Mouse (Mus musculus) embryo, embryonic 9.5 days (tissue): ENCODE data around the gene Unc45a.
A peak's percentile ranks its signal among the peaks of the same experiment; 100 is the strongest.

Experiments
- DNase-seq: peaks from one replicate; pipeline ENCODE4 v3.0.0-alpha.2; 2017; ENCODE audit errors: extremely low spot score

The Unc45a gene

DNA sequence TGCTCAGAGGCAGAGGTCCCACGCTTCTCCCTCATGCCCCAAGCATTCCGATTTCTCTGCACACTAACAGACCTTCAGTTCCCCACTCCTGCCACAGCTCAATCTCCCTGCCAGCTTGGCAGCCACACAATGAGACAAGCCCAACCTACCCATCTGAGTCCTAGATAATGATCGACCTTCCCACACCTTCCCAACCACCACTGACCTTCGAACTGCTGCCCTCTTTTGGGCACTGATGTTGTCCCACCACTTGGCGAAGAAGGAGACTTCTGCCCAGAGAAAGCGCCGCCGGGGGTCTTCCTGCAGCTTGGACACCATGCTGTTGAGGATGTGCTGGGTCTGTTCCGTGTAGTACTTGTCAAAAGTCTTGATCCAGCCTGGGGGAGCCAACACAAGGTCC lies 27.2 kb upstream of the Unc45a start:
- no peak for DNase-seq

DNA sequence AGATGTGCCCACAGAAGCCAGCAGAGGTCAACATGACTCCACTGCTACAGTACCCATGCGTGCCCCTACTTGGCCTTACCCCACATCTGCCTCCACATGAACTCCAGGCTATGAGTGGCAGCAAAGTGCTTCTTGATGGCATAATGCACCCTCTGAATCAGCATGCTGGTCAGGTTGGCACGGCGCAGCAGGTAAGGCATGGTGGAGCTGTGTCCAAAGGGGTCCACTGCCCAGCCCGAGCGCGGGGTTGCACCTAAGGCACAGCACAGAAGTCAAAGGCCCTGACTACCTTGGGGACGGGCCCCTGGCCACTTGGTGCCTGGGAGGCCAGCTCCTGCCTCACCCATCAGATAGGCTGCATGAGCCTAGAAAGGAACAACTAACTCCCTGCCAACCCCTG lies 26.4 kb upstream of the Unc45a start:
- no peak for DNase-seq

DNA sequence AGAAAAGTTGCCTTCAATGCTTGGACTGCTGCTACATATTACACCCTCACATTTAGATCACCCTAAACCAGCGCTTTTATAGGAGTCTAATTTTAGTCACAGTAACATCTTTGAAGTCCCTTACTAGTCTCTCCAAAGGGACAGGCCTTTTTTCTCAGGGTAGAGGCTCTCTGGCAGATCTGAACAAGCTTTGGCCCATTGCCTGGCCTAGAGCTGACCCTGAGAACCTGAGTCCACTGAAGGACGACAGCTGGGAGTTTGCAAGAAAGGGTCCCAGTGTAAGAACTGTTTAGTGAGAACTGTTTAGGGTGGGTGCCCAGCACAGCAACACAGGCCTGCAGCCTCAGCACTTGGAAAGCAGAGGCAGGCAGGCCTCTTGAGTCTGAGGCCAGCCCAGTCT lies 25.0 kb upstream of the Unc45a start:
- DNase-seq, result no peak

DNA sequence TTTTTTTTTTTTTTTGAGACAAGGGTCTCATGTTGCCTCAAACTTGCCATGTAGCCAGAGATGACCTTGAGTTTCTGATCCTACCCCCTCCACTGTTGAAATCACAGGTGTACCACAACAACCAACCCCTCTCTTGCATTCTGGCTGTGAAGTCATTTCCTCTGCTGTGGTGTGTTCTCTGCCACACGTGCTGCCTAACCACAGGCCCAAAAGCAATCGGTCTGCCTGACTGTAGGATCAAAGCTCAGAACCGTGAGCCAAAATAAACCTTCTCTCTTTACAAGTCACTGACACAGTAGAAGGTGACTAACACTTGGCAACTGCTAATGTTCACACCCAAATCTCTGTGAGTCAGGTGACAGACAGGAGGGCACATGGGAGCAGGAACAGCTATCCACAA lies 19.6 kb upstream of the Unc45a start:
- DNase-seq, result no peak

DNA sequence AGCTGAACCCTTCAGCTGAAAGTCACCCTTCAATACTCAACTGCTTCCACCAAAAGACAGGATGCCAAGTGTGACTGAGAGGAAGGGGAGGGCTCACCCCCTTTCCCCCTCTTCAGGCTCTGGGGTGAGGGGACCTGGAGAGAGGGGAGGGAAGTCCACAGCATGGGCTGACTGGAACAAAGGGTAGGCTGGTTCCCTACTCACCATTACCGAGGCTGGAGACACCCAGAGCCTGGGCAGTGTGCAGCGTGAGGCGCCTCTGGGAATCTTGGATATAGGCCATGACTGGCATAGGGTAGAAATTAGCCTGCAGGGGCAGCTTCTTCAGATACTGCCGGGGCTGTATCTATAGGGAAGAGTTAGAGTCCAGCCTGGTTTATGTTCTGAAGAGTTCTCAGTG lies 17.2 kb upstream of the Unc45a start:
- DNase-seq, result no peak

DNA sequence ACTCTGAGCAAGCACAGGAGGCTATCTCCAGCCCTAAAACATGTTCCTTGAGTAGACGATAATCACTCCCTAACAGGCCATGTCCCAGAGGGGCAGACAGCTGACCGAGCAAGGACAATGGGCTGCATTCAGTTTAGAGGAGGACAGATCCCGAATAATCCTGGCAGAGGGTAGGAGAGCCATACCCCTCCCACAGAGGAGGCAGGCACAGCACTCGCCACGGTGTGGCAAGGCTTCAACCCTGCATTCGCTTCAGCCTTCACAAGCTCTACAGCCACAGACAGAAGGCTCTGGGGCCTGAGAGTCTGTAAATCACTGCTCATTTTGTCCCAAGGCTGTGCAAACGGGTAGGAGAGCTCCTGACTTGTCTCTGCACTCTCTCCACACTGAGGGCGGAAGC lies 16.4 kb upstream of the Unc45a start:
- DNase-seq, result no peak

DNA sequence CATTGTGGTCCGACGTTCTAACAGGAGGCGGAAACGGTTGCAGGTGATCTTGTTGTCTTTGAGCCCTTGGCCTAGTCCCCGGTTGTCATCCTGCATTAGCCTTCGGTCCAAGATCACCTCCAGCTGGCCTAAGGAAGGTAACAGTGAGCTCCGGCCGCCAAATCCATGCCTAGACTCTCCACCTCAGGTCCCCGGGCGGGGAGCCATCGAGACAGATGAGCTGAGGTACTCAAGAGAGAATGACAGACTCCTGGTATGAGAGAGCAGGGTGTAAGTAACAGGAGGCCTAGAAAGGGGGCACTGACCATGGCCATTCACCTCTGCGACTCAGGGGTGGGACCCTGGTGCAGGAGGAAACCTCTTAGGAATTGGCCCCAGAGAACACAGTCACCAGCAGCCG lies 15.5 kb upstream of the Unc45a start:
- DNase-seq, result no peak

DNA sequence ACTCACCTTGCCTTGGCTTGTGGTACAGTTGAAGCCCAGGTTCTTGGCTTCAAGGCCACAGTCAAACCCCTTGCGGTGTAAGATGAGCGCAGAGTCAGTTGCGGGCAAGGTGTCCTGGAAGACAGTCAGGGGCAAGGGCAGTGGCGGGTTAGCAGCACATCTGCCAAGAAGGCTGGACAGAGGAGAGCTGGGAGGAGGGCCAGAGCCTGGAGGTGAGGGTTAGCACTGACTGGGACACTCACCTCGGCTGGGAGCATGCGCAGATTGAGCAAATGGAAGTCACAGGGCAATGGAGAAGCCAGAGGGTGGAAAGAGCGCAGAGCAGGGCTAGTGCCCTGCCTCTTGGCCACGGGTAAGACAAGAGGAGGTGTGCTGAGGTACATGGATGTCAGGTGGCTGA lies 12.1 kb upstream of the Unc45a start:
- DNase-seq, result no peak

DNA sequence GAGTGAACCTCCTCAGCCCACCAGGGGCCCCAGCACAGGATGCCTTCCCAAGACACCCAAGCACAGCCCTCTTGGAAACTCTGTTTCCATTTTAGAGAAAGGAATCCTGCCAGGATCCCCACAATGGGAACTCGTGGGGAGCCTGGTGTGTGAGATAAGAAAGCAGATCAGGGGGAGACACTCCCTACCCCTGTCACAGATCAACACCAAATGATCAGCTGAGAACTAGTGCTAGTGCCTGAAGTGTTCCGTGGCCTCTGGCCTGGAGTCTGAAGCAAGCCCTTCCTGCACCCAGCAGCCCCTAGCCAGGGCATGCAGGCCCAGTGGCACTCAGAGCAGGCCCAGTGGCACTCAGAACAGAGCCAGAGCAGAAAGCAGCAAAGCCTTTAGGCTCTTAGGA lies 10.0 kb upstream of the Unc45a start:
- DNase-seq, result no peak

DNA sequence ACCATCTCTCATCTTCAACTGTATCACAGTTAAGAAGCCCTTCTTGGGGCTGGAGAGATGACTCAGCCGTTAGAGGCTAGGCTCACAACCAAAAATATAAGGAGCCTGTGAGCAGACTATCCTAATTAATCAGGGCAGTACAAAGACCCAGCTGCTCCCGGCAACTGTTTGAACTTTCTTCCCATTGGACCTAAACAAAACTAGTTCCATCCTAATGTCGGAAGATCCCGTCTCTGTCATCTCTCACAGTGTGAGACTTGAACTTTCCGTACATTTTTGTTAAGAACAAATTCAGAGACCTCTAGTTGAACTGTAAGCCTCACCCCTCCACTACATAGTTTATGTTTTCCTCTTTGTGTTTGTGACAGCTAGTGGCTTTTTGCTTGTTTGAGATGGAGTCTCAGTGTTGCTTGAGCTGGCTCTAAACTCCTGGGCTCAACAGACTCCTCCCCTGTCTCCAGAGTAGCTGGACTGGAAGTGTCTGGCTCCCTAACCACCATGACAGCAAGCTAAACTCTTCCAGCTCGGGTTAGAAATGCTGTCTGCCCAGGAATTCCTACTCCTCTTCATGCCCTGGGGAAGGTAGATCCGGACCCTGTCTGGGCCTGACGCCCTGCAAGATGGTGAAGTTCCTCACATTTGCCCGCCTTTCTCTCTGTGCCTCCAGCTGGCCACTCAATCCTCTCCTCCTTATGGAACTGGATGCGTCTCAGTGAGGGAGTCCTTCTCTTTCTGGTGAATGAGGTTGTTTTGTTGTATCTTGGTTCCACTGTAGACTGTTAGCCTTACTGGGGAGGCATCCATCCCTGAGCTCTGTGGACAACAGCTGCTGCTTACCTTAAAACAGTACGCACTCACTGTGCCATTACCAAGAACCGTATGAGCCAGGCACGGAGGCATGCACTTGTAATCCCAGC lies 7.1 kb upstream of the Unc45a start:
- no peak for DNase-seq

DNA sequence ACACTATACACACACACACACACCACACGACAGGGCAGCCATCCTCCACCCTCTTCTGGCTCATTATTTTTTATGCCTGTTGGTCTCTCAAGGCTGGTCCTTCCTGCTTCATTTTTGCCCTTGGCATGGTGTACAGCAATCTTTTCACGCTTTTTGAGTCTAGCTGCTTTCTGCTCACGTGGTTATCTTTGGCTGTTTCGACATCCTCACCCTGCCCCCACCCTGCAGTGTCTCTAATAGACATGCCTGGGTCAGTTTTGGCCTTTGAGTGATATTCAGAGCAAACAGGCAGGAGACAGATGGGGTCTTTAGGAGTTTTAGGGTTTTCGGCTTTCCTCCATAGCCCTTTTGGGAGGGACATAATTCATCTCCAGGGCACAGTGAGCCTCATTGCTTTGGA lies 6.0 kb upstream of the Unc45a start:
- no peak for DNase-seq

DNA sequence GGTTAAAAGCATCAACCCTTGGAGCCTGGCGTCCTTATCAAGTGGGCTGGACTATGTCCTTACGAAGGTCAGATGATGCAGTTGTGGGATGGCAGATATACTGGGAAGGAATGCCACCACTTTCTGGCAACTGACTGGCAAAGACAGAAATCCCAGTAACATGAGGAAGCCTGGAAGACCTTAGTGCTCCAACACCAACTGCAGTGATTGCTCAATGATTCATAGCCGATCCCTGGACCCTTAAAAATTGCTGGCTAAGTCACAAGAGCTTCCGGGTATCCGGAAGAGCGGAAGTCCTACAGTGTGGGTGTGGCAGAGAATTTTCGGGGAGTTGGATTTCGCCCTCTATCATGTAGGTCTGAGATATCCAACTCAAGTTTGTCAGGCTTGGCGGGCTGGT lies 5.4 kb upstream of the Unc45a start:
- DNase-seq, result no peak

DNA sequence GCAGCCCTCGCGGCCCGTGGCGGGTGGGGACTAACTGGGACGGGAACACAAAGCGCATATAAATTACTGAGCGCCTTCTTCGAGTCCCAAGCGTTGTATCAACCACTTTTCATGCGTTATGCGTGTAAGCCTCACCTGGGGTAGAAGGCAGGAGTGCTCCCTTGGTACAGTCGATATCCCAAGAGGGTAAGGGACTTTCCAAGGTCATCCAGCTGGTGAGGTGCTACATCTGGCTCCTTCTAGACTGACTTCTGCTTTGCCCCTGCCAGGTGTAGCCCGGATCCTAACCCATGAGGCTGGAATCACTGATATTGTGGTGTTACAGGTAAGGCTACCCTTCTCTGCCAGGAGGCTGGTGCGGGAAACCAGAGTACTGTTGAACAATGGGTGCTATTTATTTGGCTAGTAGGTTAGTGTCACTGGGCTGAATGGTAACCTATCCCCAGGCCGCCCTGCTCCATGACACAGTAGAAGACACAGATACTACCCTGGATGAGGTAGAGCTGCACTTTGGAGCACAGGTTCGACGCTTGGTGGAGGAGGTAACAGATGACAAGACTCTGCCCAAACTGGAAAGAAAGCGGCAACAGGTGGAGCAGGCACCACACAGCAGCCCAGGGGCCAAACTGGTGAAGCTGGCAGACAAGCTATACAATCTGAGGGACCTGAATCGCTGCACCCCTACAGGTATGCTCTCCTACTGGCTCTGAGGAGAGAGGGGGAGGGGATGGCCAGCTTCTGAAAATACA lies 2.6 kb upstream of the Unc45a start:
- DNase-seq, result no peak

DNA sequence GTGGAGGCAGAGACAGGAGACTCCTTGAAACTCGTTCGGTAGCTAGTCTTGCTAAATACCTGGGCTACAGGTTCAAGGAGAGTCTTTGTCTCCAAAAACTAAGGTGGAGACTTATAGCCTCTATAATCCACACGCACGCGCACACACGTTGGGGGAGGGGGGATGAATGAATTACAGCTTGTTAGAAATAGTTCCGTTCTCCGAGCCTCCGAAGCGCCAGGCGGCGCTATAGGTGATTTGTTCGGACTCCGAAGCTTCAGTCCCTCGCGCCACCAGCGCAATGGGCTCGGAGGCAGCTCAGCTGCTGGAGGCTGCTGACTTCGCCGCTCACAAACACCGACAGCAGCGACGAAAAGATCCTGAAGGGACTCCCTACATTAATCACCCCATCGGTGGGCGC lies 2.1 kb upstream of the Unc45a start, which contains the start of gene Hddc3:
Gene Hddc3, plus strand, starts transcription at position 247 of the 400 bp plus-strand sequence.
- peak; percentile 93 for DNase-seq

DNA sequence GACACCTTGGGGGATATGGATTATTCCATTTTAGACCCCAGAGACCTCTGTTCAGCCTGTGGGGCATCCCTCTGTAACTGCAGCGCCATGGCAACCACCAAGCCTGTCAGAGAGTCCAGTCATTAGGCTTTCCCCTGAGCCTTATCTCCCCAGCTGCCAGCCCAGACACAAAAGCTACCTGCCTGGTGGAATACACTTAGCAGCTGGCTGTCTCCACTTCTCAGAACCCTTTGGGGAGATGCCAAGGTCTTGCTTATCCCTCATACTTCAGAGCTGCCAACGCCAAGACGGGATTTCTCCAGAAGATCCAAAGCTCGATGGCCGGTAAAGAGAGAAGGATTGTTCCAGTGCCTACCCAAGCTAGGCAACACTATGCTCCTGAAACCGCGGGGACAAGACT lies 988 bp upstream of the Unc45a start:
- DNase-seq, result no peak

DNA sequence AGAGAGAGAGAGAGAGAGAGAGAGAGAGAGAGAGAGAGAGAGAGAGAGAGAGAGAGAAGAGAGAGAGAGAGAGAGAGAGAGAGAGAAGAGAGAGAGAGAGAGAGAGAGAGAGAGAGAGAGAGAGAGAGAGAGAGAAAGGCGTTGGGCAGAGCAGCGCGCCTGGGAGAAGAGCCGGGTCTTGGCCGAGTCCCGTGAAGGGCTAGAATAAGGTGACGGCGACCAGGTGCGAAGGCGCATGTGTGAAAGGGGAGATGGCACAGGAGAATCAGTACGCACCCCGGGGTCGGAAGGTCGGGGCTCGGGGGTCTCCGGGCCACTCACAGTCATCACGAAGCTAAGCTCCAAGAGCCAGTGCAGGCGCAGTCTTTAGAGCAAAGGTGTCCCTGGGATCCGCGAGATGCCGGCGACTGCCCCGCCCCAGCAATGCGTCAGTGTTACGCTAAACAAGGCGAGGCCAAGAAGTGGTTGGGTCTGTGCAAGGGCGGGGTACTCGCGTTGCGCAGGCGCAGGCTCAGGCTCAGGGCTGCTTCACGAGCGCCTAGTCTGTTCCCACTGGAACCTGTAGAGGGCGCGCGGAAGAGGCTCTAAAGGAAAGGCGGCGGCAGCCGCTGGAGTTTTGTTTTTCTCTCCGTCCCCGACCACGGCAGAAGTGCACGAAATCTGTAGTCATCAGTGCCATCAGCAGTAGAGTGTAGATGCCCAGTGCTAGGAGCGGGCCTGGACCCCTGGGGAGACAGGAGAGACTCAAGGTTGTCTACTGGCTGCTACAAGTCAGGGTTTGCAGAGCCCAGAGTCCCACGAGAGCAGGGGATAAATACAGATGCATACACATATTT lies 794 bp downstream of the Unc45a start:
- peak; percentile 98 for DNase-seq

DNA sequence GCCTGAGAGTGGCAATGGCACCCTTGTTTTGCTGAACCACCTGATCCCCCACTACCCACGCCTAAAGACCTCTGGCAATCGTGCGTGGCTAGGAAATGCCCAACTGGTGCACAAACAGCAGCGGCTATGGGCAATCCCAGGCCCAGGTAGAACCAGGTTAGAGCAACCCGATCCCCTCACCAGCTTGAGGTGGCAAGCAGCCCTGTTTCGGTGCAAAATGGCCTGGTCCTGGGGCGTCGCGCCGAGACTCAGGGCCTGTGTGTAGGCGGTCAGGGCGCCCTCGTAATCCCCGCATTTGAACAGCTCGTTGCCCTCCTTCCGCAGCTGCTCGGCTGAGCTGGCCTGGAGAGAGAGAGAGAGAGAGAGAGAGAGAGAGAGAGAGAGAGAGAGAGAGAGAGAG lies 1.4 kb downstream of the Unc45a start:
- no peak for DNase-seq

DNA sequence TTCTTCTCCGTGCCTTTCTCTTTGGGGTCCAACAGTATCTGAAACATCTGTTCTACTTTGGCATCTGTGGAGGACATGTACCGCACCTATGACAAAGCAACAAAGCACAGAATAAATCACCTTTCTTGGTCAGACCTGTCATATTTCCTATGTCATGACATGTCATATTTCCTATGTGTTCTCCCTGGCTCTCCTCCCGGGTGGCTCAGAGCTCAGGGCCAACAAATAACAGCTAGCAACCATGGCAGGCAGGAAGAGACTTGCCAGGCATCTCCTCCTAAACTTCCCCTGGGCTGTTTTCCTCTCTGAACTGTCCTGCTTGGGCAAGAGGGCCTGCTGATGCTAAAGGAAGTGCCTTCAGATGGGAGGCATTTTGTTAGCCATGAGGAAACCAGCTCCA lies 3.9 kb downstream of the Unc45a start:
- no peak for DNase-seq

DNA sequence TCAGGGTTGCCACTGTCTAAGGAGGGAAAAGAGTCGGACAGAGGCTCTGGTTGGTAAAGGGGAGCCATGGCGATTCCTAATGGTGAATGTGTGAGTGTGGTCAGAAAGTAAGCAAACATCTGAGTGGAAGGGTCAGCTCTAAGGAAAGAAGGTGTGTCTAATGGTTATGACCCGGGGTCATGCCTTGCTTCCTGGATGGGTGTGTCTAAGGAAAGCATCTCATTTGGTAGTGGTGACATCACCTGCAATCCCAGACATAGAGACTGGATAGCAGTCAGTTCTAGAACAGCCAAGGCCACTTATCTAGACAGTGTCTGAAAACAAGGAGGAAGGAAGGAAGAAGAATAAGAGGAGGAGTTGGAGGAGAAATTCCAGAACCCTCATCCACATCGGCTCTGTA lies 6.0 kb downstream of the Unc45a start:
- DNase-seq, result no peak

DNA sequence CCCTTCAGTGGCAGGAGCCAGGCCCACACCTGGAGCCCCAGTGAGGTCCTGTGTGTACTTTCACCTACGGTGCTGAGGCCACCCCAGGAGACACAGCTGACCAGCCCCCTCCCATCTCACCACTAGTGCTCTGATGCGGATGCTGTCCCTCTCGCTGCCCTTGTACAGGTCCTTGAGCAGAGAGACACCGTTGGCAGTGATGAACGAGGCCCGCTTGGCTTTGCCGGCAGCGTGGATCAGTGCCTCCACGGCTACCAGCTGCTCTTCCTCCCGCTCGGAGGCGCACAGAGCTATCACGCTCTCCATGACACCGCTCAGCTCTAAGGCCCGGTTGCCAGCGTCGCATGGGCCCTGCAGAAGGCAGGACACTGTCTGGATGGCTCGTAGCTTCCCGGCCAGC lies 9.4 kb downstream of the Unc45a start:
- DNase-seq, result no peak

DNA sequence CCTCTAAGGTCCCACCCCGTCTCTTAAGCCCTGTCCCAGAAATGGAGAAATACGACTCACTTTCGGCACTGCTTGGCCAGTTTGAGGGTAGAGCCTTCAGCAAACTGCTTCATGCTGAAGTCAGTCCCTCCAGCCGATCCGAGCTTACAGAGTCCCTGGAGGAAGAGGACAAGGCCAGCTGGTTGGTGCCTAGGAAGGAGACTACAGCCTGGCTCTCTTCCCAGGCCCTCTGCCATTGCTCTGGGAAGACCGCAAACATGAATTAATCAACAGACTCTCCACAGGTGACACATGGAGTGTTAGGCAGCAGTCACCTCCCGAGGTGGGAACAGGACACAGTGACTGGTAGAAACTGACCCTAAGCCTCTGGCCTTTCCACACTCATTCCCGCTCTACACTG lies 10.5 kb downstream of the Unc45a start:
- DNase-seq, result no peak

DNA sequence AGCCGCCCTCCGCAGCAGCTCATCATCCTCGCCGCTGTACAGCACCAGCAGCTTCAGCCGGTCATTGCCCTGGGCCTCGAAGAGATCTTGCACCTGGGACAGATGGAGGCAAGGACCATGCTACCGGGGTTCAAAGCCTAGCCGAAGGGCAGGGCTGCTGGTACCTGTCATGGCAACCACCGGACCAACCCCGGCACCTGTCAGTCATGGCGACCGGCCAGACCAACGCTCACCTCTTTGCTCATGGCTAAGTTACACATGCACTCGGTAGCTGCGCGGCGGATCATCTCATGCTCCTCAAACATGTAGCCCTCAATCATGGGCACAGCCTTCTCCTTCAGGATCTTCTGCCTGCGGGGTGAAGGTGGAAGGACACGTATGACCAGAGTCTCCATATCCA lies 14.7 kb downstream of the Unc45a start:
- DNase-seq, result no peak
